Mouse (Mus musculus): ENCODE data around the gene Mmp7. TPM values are rescaled to one million over a fixed set of nuclear protein-coding genes. Genes with fewer than 3 reads are reported as not detected.

Mmp7 gene
- total RNA-seq, 2 experiments from 2014 or later: not detected

DNA sequence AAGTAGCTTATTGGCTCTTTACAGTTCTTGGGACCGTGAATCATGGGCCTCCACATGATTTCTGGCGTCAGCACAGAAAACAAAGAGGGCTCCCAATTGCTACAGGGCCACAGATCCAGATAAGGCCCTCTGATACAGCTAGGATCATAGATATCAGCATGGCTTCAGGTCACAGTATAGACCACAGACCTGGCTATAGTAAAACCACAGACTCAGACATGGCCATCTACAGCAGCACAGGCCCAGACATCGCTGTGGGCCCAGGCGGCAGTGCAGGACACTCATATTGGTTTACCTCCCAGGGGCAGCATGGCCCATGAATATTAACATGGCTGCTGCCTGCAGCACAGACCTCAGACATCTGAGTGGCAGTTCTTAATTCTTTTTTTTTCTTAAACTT lies 37.1 kb downstream of the Mmp7 start:
- intact Hi-C loops (cut with DNase I): no loop called here
- no peak for DNase-seq

DNA sequence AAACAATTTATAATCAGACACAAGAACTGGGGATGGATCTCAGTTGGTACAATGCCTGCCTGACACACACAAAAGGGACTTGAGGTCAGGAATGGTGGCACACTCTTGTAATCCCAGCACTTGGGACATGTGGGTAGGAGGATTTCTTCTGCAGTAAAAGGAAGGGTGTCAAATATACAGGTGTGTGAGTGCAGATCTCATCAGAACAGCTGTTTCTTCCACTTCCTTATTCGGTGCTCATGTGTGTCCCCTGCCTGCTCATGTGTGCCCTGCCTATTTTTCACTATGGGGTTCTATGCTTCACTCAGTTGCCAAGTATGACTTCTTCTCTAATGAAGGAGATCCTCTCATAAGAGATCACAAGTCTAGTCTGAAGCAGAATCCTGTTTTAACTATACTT lies 50.8 kb downstream of the Mmp7 start:
- intact Hi-C loops (cut with DNase I): no loop called here
- no peak for DNase-seq

GRCm38 (mm10) chr9:7744156-7744555 lies 52.3 kb downstream of the Mmp7 start:
- intact Hi-C loops (cut with DNase I): no loop called here
- DNase-seq: no peak

GRCm38 (mm10) chr9:7748881-7749280 lies 57.0 kb downstream of the Mmp7 start:
- intact Hi-C loops (cut with DNase I): no loop called here
- DNase-seq: no peak

Other genes starting within 250 kb of the Mmp7 start
- gene Mmp3, start 246.3 kb upstream of the Mmp7 start, total RNA-seq (2021): not detected
- gene Mmp10, start 189.7 kb upstream of the Mmp7 start, total RNA-seq (2021): not detected
- under 1 TPM in 1 of 2 experiments, not detected in 1; 0.10 TPM for gene Mmp8, start 133.6 kb upstream of the Mmp7 start, total RNA-seq (2021)
- gene Mmp27, start 120.7 kb upstream of the Mmp7 start, total RNA-seq (2021): not detected
- gene Mmp20, start 63.9 kb upstream of the Mmp7 start, total RNA-seq (2021): not detected
- gene Tmem123, start 72.0 kb downstream of the Mmp7 start, total RNA-seq (2021): 10 to 100 TPM; 57.0 to 61.2 TPM
- gene Birc2, start 145.0 kb downstream of the Mmp7 start, total RNA-seq (2021): 10 to 100 TPM; 24.6 to 26.6 TPM
- 10 to 100 TPM in 1 of 2 experiments, 1 to 10 TPM in 1; 8.5 to 12.0 TPM for gene Birc3, start 181.1 kb downstream of the Mmp7 start, total RNA-seq (2021)

Measured in heart, postnatal 10 days (tissue).